Comparison of ENCODE assay signal across 8 mouse cellular contexts in the genomic region with DNA sequence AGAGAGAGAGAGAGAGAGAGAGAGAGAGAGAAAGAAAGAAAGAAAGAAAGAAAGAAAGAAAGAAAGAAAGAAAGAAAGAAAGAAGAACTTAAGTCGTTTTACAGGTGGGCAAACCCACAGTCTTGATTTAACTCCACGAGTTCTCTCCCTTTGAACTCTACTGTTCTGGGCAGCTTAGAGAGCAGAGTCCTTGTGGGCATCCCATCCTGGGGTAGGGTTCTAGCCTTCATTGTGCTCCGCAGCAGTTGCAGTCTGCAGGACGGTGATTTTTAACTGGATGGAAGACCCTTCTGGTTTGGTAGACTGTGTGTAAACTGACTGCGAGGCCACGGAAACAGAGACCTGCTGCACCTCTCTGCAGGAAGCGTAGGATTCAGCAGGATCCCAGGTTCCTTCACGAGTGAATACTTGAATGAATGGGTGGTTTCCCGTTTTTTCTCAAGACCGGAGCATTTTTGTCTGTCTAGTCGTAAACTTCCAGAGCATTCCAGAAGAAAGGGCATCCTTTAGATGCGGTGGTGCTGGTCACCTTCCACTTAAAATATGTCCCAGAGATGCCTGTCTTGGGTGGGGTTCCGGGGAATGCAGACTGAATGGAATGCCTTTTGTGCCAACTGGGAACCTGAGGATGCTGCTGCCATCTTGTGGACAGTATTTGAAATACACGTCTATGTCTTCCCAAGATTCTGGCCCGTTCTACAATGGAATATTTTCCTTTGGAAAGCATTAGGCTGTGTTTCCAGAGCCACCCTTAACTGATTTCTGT.
DNase-seq lines count a peak whose midpoint lies in the region; ATAC-seq and TF ChIP-seq lines count a peak whose summit lies in the region.

No protein-coding gene starts in this region.

- H3K9ac ChIP-seq in heart, adult 2 months (ENCODE audit: low read depth, low read length), result no peak overlapping the region
- peak overlapping the region; percentile 52 for H3K9ac ChIP-seq in forebrain, embryonic 16.5 days (replicated peaks; ENCODE audit: low read depth, low read length)
- H3K9ac ChIP-seq in hindbrain, embryonic 16.5 days (ENCODE audit: low read depth, low read length), result peak overlapping the region; percentile 60

- H3K4me1 ChIP-seq in heart, adult 2 months (ENCODE audit: control insufficient read depth, insufficient read depth, low read length), result no peaks in the 10 kb centered on the region; the same call in 1 of the 2 replicates
- peaks cover 4% of the 10 kb centered on the region; the same call in 1 of the 2 replicates for H3K4me1 ChIP-seq in forebrain, embryonic 16.5 days (replicated peaks; ENCODE audit: control insufficient read depth, insufficient read depth, low read length)
- H3K4me1 ChIP-seq in hindbrain, embryonic 16.5 days (ENCODE audit: control insufficient read depth, insufficient read depth, low read depth, low read length), result 0 out of 2 replicates have a peak, but pooled peaks cover 3% of the 10 kb centered on the region
- H3K4me1 ChIP-seq in small intestine, adult 2 months (ENCODE audit: control insufficient read depth, insufficient read depth, insufficient read length, low read length), result no peaks in the 10 kb centered on the region

- H3K4me2 ChIP-seq in forebrain, embryonic 16.5 days (ENCODE audit: low read length), result peak overlapping the region; percentile 68
- peak overlapping the region; percentile 77 for H3K4me2 ChIP-seq in hindbrain, embryonic 16.5 days (ENCODE audit: low read length)

- no peaks in the 10 kb centered on the region for H3K79me2 ChIP-seq in heart, adult 2 months (replicated peaks; ENCODE audit: control insufficient read depth, insufficient read depth, low read length)

- no peaks in the 10 kb centered on the region for H3K36me3 ChIP-seq in heart, adult 2 months (ENCODE audit: control insufficient read depth, insufficient read depth, low read length)
- H3K36me3 ChIP-seq in forebrain, embryonic 16.5 days (ENCODE audit: control insufficient read depth, insufficient read depth), result no peaks in the 10 kb centered on the region
- no peaks in the 10 kb centered on the region for H3K36me3 ChIP-seq in hindbrain, embryonic 16.5 days (ENCODE audit: control insufficient read depth, insufficient read depth, low read length)
- H3K36me3 ChIP-seq in small intestine, adult 2 months (ENCODE audit: control insufficient read depth, insufficient read depth, low read length), result no peaks in the 10 kb centered on the region

- TF ChIP-seq EP300 in heart, adult 2 months (IDR thresholded peaks at IDR 0.05; ENCODE audit: insufficient read depth, low read depth, low read length), result 0 out of 2 replicates have a peak, but pooled peaks have one; percentile 60

- ATAC-seq in forebrain, embryonic 16.5 days, result peak; percentile 82
- ATAC-seq in hindbrain, embryonic 16.5 days, result peak; percentile 90
- peak; percentile 71; the same call in 1 of the 2 replicates for ATAC-seq in megakaryocyte progenitor cell, adult 5-6 weeks (replicated peaks; ENCODE audit: poor library complexity)

- H3K4me3 ChIP-seq in heart, adult 2 months, result no peak overlapping the region
- H3K4me3 ChIP-seq in forebrain, embryonic 16.5 days (replicated peaks; ENCODE audit: low read length), result peak overlapping the region; percentile 46
- H3K4me3 ChIP-seq in hindbrain, embryonic 16.5 days (ENCODE audit: low read length), result peak overlapping the region; percentile 42
- H3K4me3 ChIP-seq in left cerebral cortex, adult 2 months, result peak overlapping the region; percentile 46
- no peak overlapping the region for H3K4me3 ChIP-seq in small intestine, adult 2 months (ENCODE audit: low read depth, low read length)

- intact Hi-C loops in heart, adult 2 months (cut with DNase I), result loop anchor here (1.0 to 2.0 kb wide), 2 partner anchors 182 to 284 kb away; no protein-coding TSS in a partner anchor
- intact Hi-C loops in heart, postnatal 25 days (cut with DNase I), result loop anchor here (1.0 kb wide), 1 partner anchor 182 kb away; no protein-coding TSS in a partner anchor
- intact Hi-C loops in left cerebral cortex, adult 2 months (cut with DNase I), result loop anchor here (1.0 to 5.0 kb wide), 4 partner anchors 51 to 286 kb away; no protein-coding TSS in a partner anchor

- H3K27ac ChIP-seq in heart, adult 2 months, result no peak overlapping the region
- H3K27ac ChIP-seq in forebrain, embryonic 16.5 days (ENCODE audit: low read length), result no peak overlapping the region
- no peak overlapping the region for H3K27ac ChIP-seq in hindbrain, embryonic 16.5 days (ENCODE audit: low read depth, low read length)
- H3K27ac ChIP-seq in left cerebral cortex, adult 2 months, result no peak overlapping the region
- H3K27ac ChIP-seq in small intestine, adult 2 months (ENCODE audit: insufficient read depth, low read depth, low read length), result no peak overlapping the region

- H3K9me3 ChIP-seq in forebrain, embryonic 16.5 days (ENCODE audit: control insufficient read depth, low read length), result no peaks in the 10 kb centered on the region
- H3K9me3 ChIP-seq in hindbrain, embryonic 16.5 days (ENCODE audit: control insufficient read depth, low read length), result no peaks in the 10 kb centered on the region

- H3K27me3 ChIP-seq in heart, adult 2 months (ENCODE audit: control insufficient read depth, insufficient read depth, low read length), result no peaks in the 10 kb centered on the region
- H3K27me3 ChIP-seq in forebrain, embryonic 16.5 days (replicated peaks; ENCODE audit: control insufficient read depth, insufficient read depth, low read length), result peaks cover 44% of the 10 kb centered on the region
- H3K27me3 ChIP-seq in hindbrain, embryonic 16.5 days (replicated peaks; ENCODE audit: control insufficient read depth, insufficient read depth, low read length), result peaks cover 4% of the 10 kb centered on the region
- no peaks in the 10 kb centered on the region; the same call in 1 of the 2 replicates for H3K27me3 ChIP-seq in small intestine, adult 2 months (ENCODE audit: control insufficient read depth, insufficient read depth, low read length)

- no peak for TF ChIP-seq POLR2A in heart, adult 2 months (IDR thresholded peaks at IDR 0.05; ENCODE audit: insufficient read depth, low read depth, low read length)
- no peak for TF ChIP-seq POLR2A in small intestine, adult 2 months (IDR thresholded peaks at IDR 0.05; ENCODE audit: low read depth, low read length)

- peak; percentile 93; the same call in 1 of the 2 replicates for TF ChIP-seq CTCF in heart, adult 2 months (IDR thresholded peaks at IDR 0.05)
- TF ChIP-seq CTCF in left cerebral cortex, adult 2 months (IDR thresholded peaks at IDR 0.05), result peak; percentile 83
- TF ChIP-seq CTCF in small intestine, adult 2 months (IDR thresholded peaks at IDR 0.05; ENCODE audit: extremely low read depth, insufficient read length, insufficient replicate concordance, low read depth, low read length), result peak; percentile 55; the same call in 1 of the 2 replicates

- WGBS in heart, adult 2 months, result 13% methylated on average over 15 of the region's 15 CpGs
- WGBS in forebrain, embryonic 16.5 days, result 10% methylated on average over 15 of the region's 15 CpGs
- 9% methylated on average over 15 of the region's 15 CpGs for WGBS in hindbrain, embryonic 16.5 days
- 14% methylated on average over 15 of the region's 15 CpGs for WGBS in small intestine, adult 2 months

- peak; percentile 29 to 37 for DNase-seq in heart, adult 2 months
- no peak for DNase-seq in heart, postnatal 25 days (ENCODE audit: low spot score)
- DNase-seq in cerebellum, adult 18-20 months, result peak; percentile 37 to 60
- DNase-seq in left cerebral cortex, adult 2 months (ENCODE audit: extremely low spot score in 1 of 2, low spot score in 2 of 2), result peak; percentile 61 to 65

Comparison
In these comparisons a context has a peak if more than half of its experiments do, and no peak if none do; other contexts are left out.
1. H3K4me3 ChIP-seq: peak in forebrain, embryonic 16.5 days (single experiment), hindbrain, embryonic 16.5 days (single experiment) and left cerebral cortex, adult 2 months (single experiment); none in heart, adult 2 months (single experiment) and small intestine, adult 2 months (single experiment).
2. Peak in every context shown above with its lines, with median percentiles within 50 percentile points of each other: CTCF ChIP-seq and ATAC-seq.